Mouse (Mus musculus): ENCODE results near the gene Rap1b. TPM values are rescaled to one million over a fixed set of nuclear protein-coding genes. Genes with fewer than 3 reads are reported as not detected.

Gene Rap1b
- polyA plus RNA-seq, 1 experiment from 2014 or later, result 132 TPM

DNA sequence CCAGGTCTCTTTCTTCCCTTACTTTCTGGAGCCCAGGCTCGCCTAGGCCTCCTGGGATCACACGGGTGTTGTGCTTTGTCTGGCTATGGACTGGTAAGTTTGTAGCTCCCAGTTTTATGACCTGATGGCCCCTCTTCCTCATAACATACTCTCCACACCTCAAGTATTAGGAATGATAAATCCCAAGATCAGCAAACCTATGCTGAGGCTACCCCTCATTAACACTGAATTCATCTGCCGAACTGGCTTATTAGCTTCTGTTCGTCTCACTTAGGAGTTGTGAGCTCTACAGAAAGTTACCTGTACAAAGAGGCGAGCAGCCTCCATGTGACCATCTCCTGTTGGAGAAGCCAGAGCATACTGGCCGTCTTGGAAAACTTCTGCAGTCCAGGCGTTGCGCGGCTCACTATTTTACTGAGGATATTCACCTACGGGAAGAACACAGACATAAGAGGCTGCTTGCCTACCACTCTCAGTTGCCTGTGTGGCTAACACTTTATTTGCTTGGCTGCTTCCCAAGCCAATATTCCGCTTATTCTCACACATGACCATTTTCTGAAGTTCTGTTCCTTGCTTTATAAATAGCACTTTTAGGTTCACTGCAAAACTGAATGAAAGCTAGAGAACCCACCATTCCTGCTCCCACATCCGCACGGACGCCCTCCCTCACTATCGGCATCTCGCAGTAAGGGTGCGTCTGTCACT is 64.7 kb downstream of the Rap1b start:
- TF ChIP-seq CTCF (IDR thresholded peaks at IDR 0.05; ENCODE audit: low read depth), result no peak
- no peak for TF ChIP-seq EP300 (optimal IDR thresholded peaks at IDR 0.05)
- Histone ChIP-seq H3K36me3 (ENCODE audit: control insufficient read depth, insufficient read depth, low read length) (peaks cover 19% of the 10 kb centered on the region; the same call in 1 of the 2 replicates), H3K27me3 (ENCODE audit: control insufficient read depth, insufficient read depth, low read length) (no peaks in the 10 kb centered on the region), H3K4me1 (replicated peaks; ENCODE audit: control insufficient read depth, insufficient read depth) (no peaks in the 10 kb centered on the region), H3K9ac (ENCODE audit: low read length) (no peak overlapping the region), H3K9me3 (ENCODE audit: control insufficient read depth, low read length) (no peaks in the 10 kb centered on the region), H3K4me3 (ENCODE audit: low read depth, low read length) (no peak overlapping the region), H3K4me2 (replicated peaks; ENCODE audit: low read depth) (no peak overlapping the region), H3K27ac (replicated peaks) (no peak overlapping the region)
- no peak for DNase-seq (ENCODE audit: low spot score)
- 94% methylated on average over 17 of the region's 17 CpGs for WGBS
- ATAC-seq (ENCODE audit: low FRiP score, low TSS enrichment), result no peak

DNA sequence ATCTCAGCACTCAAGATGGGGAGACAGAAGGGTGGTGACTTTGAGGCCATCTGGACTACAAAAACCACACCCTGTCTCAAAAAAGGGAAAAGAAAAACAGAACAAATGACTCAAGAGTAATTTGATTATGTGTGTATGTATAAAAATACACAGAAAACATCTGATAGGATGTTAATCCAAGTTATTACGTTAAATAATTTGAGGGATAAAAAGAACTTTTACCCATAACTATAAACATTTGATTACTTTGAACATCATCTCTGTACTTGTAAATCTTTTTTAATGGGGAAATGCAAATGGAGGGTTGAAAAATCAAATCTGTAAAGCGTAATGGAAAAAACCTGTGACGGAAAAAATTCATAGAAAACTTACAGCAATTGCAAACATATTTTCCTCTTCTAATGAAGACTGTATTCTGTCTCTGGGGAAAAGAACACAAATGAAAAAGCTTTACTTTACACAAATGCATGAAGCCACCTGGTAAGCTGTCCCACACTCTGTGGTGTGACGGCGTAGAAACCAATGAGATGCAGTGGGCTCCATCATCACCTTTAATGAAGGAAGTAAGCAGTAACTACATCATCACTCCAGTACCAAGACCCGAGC is 65.4 kb downstream of the Rap1b start:
- no peak overlapping the region for H3K27ac ChIP-seq (replicated peaks)
- H3K4me1 ChIP-seq (replicated peaks; ENCODE audit: control insufficient read depth, insufficient read depth), result no peaks in the 10 kb centered on the region
- no peak for DNase-seq (ENCODE audit: low spot score)
- 94% methylated on average over 6 of the region's 6 CpGs for WGBS
- H3K9me3 ChIP-seq (ENCODE audit: control insufficient read depth, low read length), result no peaks in the 10 kb centered on the region
- peaks cover 19% of the 10 kb centered on the region; the same call in 1 of the 2 replicates for H3K36me3 ChIP-seq (ENCODE audit: control insufficient read depth, insufficient read depth, low read length)
- no peak overlapping the region for H3K9ac ChIP-seq (ENCODE audit: low read length)
- TF ChIP-seq EP300 (optimal IDR thresholded peaks at IDR 0.05) (no peak), CTCF (IDR thresholded peaks at IDR 0.05; ENCODE audit: low read depth) (no peak)
- H3K4me2 ChIP-seq (replicated peaks; ENCODE audit: low read depth), result no peak overlapping the region
- no peak for ATAC-seq (ENCODE audit: low FRiP score, low TSS enrichment)
- H3K27me3 ChIP-seq (ENCODE audit: control insufficient read depth, insufficient read depth, low read length), result no peaks in the 10 kb centered on the region
- no peak overlapping the region for H3K4me3 ChIP-seq (ENCODE audit: low read depth, low read length)

GRCm38 (mm10) chr10:117779581-117780305 is 66.1 kb downstream of the Rap1b start:
- H3K4me3 ChIP-seq (ENCODE audit: low read depth, low read length), result no peak overlapping the region
- WGBS, result 83% methylated on average over 8 of the region's 8 CpGs
- ATAC-seq (ENCODE audit: low FRiP score, low TSS enrichment) (no peak), DNase-seq (ENCODE audit: low spot score) (no peak)
- no peak overlapping the region for H3K4me2 ChIP-seq (replicated peaks; ENCODE audit: low read depth)
- no peak overlapping the region for H3K27ac ChIP-seq (replicated peaks)
- H3K9me3 ChIP-seq (ENCODE audit: control insufficient read depth, low read length), result no peaks in the 10 kb centered on the region
- no peak overlapping the region for H3K9ac ChIP-seq (ENCODE audit: low read length)
- H3K4me1 ChIP-seq (replicated peaks; ENCODE audit: control insufficient read depth, insufficient read depth), result no peaks in the 10 kb centered on the region
- H3K36me3 ChIP-seq (ENCODE audit: control insufficient read depth, insufficient read depth, low read length), result peaks cover 21% of the 10 kb centered on the region; the same call in 1 of the 2 replicates
- H3K27me3 ChIP-seq (ENCODE audit: control insufficient read depth, insufficient read depth, low read length), result no peaks in the 10 kb centered on the region
- TF ChIP-seq CTCF (IDR thresholded peaks at IDR 0.05; ENCODE audit: low read depth), result no peak
- TF ChIP-seq EP300 (optimal IDR thresholded peaks at IDR 0.05), result no peak

GRCm38 (mm10) chr10:117778951-117779350 is 66.9 kb downstream of the Rap1b start:
- Histone ChIP-seq H3K4me3 (ENCODE audit: low read depth, low read length) (no peak overlapping the region), H3K4me2 (replicated peaks; ENCODE audit: low read depth) (no peak overlapping the region), H3K36me3 (ENCODE audit: control insufficient read depth, insufficient read depth, low read length) (peaks cover 25% of the 10 kb centered on the region), H3K4me1 (replicated peaks; ENCODE audit: control insufficient read depth, insufficient read depth) (no peaks in the 10 kb centered on the region), H3K9me3 (ENCODE audit: control insufficient read depth, low read length) (no peaks in the 10 kb centered on the region), H3K27ac (replicated peaks) (no peak overlapping the region), H3K9ac (ENCODE audit: low read length) (no peak overlapping the region), H3K27me3 (ENCODE audit: control insufficient read depth, insufficient read depth, low read length) (no peaks in the 10 kb centered on the region)
- DNase-seq (ENCODE audit: low spot score), result no peak
- 84% methylated on average over 4 of the region's 4 CpGs for WGBS
- no peak for TF ChIP-seq CTCF (IDR thresholded peaks at IDR 0.05; ENCODE audit: low read depth)
- ATAC-seq (ENCODE audit: low FRiP score, low TSS enrichment), result no peak

- no peaks in the 10 kb centered on the region for H3K4me1 ChIP-seq (replicated peaks; ENCODE audit: control insufficient read depth, insufficient read depth)
- H3K9ac ChIP-seq (ENCODE audit: low read length), result no peak overlapping the region
- H3K4me2 ChIP-seq (replicated peaks; ENCODE audit: low read depth), result no peak overlapping the region
- DNase-seq (ENCODE audit: low spot score), result no peak
- no peak overlapping the region for H3K4me3 ChIP-seq (ENCODE audit: low read depth, low read length)
- H3K9me3 ChIP-seq (ENCODE audit: control insufficient read depth, low read length), result no peaks in the 10 kb centered on the region
- peaks cover 28% of the 10 kb centered on the region for H3K36me3 ChIP-seq (ENCODE audit: control insufficient read depth, insufficient read depth, low read length)
- ATAC-seq (ENCODE audit: low FRiP score, low TSS enrichment), result no peak
- no peaks in the 10 kb centered on the region for H3K27me3 ChIP-seq (ENCODE audit: control insufficient read depth, insufficient read depth, low read length)
- WGBS, result 94% methylated on average over 12 of the region's 12 CpGs
- no peak overlapping the region for H3K27ac ChIP-seq (replicated peaks)
- no peak for TF ChIP-seq CTCF (IDR thresholded peaks at IDR 0.05; ENCODE audit: low read depth)
- TF ChIP-seq EP300 (optimal IDR thresholded peaks at IDR 0.05), result no peak
These were observed 67.4 kb downstream of the Rap1b start for GRCm38 (mm10) chr10:117778328-117778910.

Measured in stomach, postnatal 0 days (tissue).